Mouse (Mus musculus): Measurements from ENCODE around the gene Atg4a-ps. TPM values are rescaled to one million over a fixed set of nuclear protein-coding genes. Genes with fewer than 3 reads are reported as not detected.

Atg4a-ps gene
- total RNA-seq, 4 experiments from 2014 or later = 0.98 to 1.1 TPM; not detected in 2

- no peak for DNase-seq (ENCODE audit: low spot score in 2 of 2)
Measured at GRCm38 (mm10) chr3:103627661-103628060, 18.2 kb downstream of the Atg4a-ps start.

GRCm38 (mm10) chr3:103626481-103626880 is 19.4 kb downstream of the Atg4a-ps start:
- no peak for DNase-seq (ENCODE audit: low spot score in 2 of 2)

DNA sequence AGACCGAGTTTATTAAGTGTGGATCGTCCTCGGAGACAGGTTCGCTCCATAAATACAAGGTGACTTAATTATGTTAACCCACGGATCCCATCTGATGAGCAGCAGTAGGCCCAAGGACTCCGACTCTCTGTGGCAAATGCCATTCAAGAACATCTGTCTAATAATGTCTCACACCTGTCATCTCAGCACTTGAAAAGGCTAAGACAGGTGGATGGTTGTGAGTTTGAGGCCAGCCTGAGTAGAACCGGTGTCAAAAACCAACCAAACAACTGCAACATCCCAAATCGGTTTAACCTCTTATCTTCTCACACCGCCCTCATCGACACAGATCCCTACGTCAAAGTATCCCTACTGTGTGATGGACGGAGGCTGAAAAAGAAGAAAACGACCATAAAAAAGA is 20.7 kb downstream of the Atg4a-ps start:
- DNase-seq (ENCODE audit: low spot score in 2 of 2) = no peak

DNA sequence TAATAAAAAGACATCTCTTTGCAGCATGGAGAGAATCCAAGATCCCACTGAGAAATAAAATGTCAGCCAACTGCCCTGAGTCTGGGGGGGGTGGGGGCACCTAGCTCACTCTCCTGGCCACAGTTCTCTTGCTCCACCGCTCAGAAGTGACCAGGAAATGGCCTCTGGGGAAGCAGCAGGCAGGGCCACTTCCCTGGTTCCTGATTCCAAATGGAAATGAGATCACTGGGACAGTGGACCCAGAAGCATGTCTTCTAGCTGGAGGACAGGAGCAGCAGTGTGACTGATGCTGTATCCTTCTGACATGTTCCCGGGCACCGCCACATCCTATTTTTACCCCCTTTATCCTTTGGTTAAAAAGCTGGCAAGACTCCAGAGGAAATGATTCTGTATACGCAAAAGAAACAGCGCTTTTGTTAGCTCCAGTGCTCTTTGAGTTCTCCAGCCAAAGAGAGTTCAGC is 21.2 kb downstream of the Atg4a-ps start:
- no peak for DNase-seq (ENCODE audit: low spot score in 2 of 2)

DNA sequence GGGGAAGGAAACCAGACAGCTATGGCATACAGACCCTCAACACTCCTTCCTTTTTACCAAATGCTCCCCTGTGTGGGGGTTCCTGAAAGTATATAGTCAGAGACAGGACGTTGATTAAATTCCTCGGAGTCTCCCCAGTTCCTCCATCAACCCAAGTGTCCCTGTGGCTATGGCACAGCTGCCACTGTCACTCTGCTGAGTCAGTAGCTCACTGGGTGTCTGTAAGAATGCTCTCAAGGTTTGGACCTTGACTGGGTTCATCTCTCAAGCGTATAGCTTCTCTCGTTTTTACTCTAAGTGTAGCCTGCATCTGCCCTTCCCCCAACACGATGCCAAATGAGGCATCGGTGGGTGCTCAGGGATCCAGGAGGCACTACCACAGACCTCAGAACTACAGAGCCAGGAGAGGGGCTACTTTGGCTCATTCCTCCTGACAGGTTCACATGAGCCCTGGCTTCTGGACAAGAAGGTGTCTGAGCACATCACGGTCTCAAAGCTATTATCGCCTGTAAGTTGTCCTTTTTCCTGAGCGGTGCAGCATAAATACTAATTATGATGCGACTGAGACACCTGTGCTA is 21.9 kb downstream of the Atg4a-ps start:
- DNase-seq (ENCODE audit: low spot score in 2 of 2) = no peak

DNA sequence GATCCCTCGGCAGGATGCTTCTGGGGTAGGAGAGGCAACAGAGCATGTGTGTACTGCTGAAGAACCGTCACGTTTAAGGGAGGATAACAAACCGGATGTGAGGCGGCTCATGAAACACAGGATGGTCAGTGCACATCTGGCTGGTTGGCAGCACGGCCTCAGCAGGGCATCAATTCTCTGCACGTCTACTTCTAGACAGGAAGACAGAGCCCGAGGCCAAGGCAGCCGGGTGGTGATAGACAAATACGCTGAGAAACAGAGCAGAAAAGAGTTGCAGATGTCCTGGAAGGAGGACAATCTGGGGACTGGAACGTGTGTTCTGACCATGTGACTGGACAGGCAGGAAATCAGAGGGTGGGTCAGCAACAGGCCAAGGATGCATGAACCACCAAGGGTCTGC is 25.8 kb downstream of the Atg4a-ps start:
- no peak for DNase-seq (ENCODE audit: low spot score in 2 of 2)

GRCm38 (mm10) chr3:103616981-103617380 is 28.9 kb downstream of the Atg4a-ps start:
- DNase-seq (ENCODE audit: low spot score in 2 of 2) = no peak

GRCm38 (mm10) chr3:103615621-103616020 is 30.2 kb downstream of the Atg4a-ps start:
- DNase-seq (ENCODE audit: low spot score in 2 of 2) = no peak

DNA sequence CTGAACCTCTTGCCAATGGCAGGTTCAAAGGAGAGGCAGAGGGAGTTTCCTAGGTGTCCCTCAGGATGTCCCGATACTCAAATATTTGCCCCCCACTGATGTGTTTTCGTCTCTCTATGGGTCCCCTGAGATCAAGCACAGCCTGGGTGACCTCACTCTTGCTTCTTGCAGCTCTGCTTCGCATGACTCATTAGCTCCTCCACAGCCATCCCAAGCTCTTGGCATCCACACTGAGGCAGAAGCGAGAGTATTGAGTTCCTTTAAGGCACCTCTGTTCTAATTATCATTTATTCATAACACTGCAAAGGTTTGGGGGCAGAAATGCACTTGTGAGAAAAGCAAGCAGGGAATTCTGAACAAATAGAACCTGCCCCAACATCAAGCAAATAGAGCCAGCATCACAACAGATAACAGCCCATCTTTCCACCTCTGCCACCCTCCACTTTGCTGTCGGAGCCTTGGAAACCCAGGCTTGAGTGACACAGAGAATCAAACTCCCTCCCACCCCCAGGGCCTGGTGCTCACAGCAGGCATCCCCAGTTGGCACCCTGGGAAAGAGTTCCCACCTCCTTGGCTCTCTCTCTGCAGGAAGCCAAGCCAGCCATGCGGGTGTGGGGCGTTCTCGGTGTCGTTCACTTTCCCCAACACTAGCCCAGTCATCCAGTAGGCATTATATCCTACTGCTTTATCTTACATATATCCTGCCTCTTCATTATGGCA is 33.1 kb downstream of the Atg4a-ps start:
- peak in 1 of 2 experiments; percentile 60 for DNase-seq (ENCODE audit: low spot score in 2 of 2)

DNA sequence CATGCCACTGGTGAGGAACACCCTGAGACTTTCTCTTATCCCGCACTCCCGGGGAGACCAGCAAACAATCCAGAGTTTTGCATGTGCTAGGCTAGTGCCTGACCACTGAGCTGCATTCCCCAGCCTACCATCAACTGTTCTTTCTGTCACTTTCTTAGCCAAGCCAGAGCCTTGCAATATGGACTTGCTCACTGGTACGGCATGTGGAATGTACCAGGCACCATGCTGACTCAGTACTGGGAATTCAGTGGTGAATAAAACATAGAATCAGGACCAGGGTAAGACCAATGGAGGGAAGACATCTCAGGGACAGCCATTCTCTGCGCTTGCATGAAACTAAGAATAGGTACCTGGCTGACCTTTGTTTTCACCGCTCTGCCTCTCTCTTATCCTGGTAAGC is 35.6 kb downstream of the Atg4a-ps start:
- no peak for DNase-seq (ENCODE audit: low spot score in 2 of 2)

- DNase-seq (ENCODE audit: low spot score in 2 of 2) = no peak
Measured at GRCm38 (mm10) chr3:103606660-103607595, 38.9 kb downstream of the Atg4a-ps start.

DNA sequence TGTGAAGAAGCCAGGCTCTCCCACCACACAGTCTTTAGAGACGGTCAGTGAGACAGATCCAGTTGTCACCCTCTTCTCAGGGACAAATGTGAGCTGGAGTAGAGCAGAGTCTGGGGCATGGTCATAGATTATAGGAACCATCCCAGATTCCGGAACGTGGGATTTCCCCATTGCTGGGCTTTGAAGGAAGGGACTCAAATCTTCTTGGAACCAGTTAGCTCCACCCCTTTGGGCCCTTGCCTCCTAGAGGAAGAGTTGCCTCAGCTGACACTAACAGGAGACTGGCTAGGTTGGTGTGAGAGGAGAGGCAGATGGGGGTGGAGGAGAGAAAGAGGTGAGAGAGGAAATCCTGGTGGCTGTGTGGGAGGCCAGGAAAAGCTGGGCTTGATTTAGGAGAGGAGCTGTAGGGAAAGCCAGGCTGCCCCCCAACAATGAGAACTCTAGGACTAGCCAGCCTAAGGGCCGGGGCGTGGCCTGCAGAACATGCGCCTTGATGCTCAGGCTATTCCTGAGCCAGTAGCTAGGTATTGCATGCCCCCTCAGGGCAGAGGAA is 39.7 kb downstream of the Atg4a-ps start:
- DNase-seq (ENCODE audit: low spot score in 2 of 2) = peak in 1 of 2 experiments; percentile 30

GRCm38 (mm10) chr3:103601561-103601960 is 44.3 kb downstream of the Atg4a-ps start:
- DNase-seq (ENCODE audit: low spot score in 2 of 2) = no peak

DNA sequence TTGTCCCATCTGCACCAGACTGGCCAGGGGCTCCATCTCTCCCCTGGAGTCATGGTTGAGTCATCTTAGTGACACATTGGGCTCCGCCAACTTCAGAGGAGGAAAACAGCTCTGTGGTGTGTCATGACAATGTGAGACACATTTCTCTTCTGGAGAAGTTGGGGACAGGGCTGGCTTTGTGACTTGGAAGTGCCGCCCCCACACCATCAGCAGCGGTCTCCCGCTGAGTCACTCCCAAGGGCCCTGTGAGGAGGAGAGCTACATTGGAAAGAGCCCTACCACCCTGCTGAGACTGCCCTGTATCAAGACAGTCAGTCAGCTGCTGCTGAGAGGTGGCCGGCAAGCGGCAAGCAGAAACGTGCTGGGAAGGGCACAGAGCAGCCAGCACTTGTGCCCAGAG is 44.9 kb downstream of the Atg4a-ps start:
- DNase-seq (ENCODE audit: low spot score in 2 of 2) = peak in 1 of 2 experiments; percentile 84

DNA sequence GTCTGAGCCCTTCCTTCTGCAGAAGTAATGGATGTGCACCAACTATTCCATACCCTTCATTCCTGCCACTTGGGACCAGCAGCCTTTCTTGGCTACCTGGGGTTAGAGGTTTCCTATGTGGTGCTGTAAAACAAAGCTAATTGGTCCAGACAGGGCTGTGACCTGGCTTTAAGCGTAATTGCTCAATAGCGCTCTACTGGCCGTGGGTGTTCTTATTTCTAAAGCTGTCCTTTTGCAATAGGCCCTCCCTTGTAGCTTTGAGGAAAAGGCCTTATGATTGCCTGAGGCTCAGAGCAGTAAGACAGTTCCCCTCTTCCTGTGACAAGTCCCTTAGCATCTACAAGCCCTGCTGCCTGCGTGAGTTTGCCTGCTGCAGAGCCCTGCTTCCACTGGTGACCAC is 48.3 kb downstream of the Atg4a-ps start:
- no peak for DNase-seq (ENCODE audit: low spot score in 2 of 2)

DNA sequence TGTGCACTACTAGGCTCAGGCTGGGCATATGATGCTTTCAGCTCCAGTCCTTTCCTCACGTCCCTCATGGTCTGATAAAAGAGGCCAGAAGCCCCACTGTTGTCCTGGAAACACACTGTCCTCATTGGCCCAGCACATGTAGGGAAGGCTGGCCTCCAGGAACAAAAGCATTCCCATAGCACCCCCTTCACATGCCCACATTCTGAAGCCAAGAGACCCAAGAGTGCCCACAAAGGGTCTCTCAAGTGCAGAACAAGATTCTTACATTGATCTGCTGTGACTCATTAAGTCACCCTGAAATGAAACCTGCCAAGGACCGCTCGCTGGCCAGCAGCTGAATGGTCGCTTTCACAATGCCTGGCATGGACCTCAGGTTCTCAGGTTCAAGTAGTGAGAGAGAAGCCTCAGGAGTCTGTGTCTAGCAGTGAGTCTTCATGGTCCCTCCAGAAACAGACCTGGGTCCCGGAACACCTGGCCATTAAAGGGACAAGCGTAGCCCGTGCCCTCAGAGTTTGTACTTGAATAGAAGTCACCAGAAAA is 50.5 kb downstream of the Atg4a-ps start:
- no peak for DNase-seq (ENCODE audit: low spot score in 2 of 2)

Small RNAs within 50 kb of the gene (microRNA-seq; reads per million reads assigned to microRNA genes)
- 0 reads per million in 2 experiments for gene Gm25325

Other genes with a start within 250 kb of the Atg4a-ps start
- 10 to 100 TPM; 25.7 to 35.4 (median 32.3) TPM for gene Syt6, start 70.8 kb downstream of the Atg4a-ps start, total RNA-seq (2022)
- 10 to 100 TPM; 13.0 to 32.4 (median 20.6) TPM for gene Olfml3, start 91.9 kb upstream of the Atg4a-ps start, total RNA-seq (2022)
- gene Gm10964, start 93.3 kb upstream of the Atg4a-ps start, total RNA-seq (2022) = not detected
- gene Hipk1, start 145.5 kb upstream of the Atg4a-ps start, total RNA-seq (2022) = 100 to 1,000 TPM; 113 to 141 (median 125) TPM
- 1 to 10 TPM; 7.8 to 9.7 (median 9.0) TPM for gene Dclre1b, start 163.4 kb upstream of the Atg4a-ps start, total RNA-seq (2022)
- 10 to 100 TPM; 12.1 to 19.1 (median 14.4) TPM for gene Ap4b1, start 163.5 kb upstream of the Atg4a-ps start, total RNA-seq (2022)
- under 1 TPM; 0.19 to 0.27 (median 0.26) TPM for gene Gm43064, start 163.5 kb upstream of the Atg4a-ps start, total RNA-seq (2022)
- 1 to 10 TPM in 1 of 4 experiments, under 1 TPM in 2, not detected in 1; 0.67 to 1.3 (median 0.76) TPM for gene Bcl2l15, start 186.5 kb upstream of the Atg4a-ps start, total RNA-seq (2022)
- gene Ptpn22, start 213.7 kb upstream of the Atg4a-ps start, total RNA-seq (2022) = 1 to 10 TPM in 3 of 4 experiments, under 1 TPM in 1; 0.63 to 1.7 (median 1.2) TPM